Mouse (Mus musculus) forebrain, embryonic 14.5 days (tissue): ENCODE results near the gene Ilf2. TPM values are rescaled to one million over a fixed set of nuclear protein-coding genes. Genes with fewer than 3 reads are reported as not detected.

ENCODE experiments used
- ATAC-seq: fragments of 200-750 bp; cut with Nextera tagmentation; 2 replicates; pipeline ENCODE4 v1.8.0; 2017; ENCODE audit warnings: mild to moderate bottlenecking, moderate library complexity
- DNase-seq: peaks from one replicate; pipeline ENCODE4 v3.0.0-alpha.2; 2015; ENCODE audit warnings: low spot score
- H3K27ac ChIP-seq: fragments of 300-500 bp; sonication (generic); 2 replicates; pipeline ENCODE4 v1.5.1; 2014; ENCODE audit warnings: low read depth, mild to moderate bottlenecking, control low read depth, low read length, moderate library complexity
- H3K27me3 ChIP-seq: fragments of 300-500 bp; sonication (generic); replicated peaks from 2 replicates; pipeline ENCODE4 v1.6.1; 2014; ENCODE audit warnings: low read length, control low read depth, mixed read lengths; ENCODE audit not compliant: control insufficient read depth, insufficient read depth
- H3K36me3 ChIP-seq: fragments of 300-500 bp; sonication (generic); 2 replicates; pipeline ENCODE4 v1.6.1; 2014; ENCODE audit warnings: low read length, control low read depth; ENCODE audit not compliant: control insufficient read depth, insufficient read depth
- H3K4me1 ChIP-seq: fragments of 300-500 bp; sonication (generic); 2 replicates; pipeline ENCODE4 v1.6.1; 2014; ENCODE audit warnings: antibody characterized with exemption, low read length, control low read depth; ENCODE audit not compliant: control insufficient read depth, insufficient read depth
- H3K4me2 ChIP-seq: fragments of 300-500 bp; sonication (generic); 2 replicates; pipeline ENCODE4 v1.6.1; 2014; ENCODE audit warnings: mild to moderate bottlenecking, control low read depth, low read length
- H3K4me3 ChIP-seq: fragments of 300-500 bp; sonication (generic); 2 replicates; pipeline ENCODE4 v1.5.1; 2014; ENCODE audit warnings: low read depth, low read length, control low read depth
- H3K9ac ChIP-seq: fragments of 300-500 bp; sonication (generic); 2 replicates; pipeline ENCODE4 v1.6.1; 2014; ENCODE audit warnings: mild to moderate bottlenecking, low read length, control low read depth, moderate library complexity
- H3K9me3 ChIP-seq: fragments of 300-500 bp; sonication (generic); replicated peaks from 2 replicates; pipeline ENCODE4 v1.6.1; 2016; ENCODE audit warnings: low read length, control low read depth, mixed read lengths; ENCODE audit not compliant: control insufficient read depth
- WGBS: fragments of 180-500 bp; shearing (Covaris S2); extraction: QIAGEN DNeasy Blood & Tissue Kit; methylation state at CpG from one replicate; pipeline ENCODE4 v1.1.7; 2014; 5-methylcytosine and 5-hydroxymethylcytosine counted together
- polyA plus RNA-seq: library from polyadenylated mRNA; unstranded; fragments of >200 nt; fragmentation: Nextera tagmentation; extraction: Ambion mirVana; gene quantifications from 2 replicates; pipeline ENCODE4 v1.2.1, GENCODE M21; 2014

Gene Ilf2
- polyA plus RNA-seq, 1 experiment from 2014 or later, result 266 TPM

- H3K9ac ChIP-seq, result no peak overlapping the region
- no peaks in the 10 kb centered on the region for H3K9me3 ChIP-seq
- H3K4me1 ChIP-seq, result peaks cover 8% of the 10 kb centered on the region
- ATAC-seq (no peak), DNase-seq (no peak)
- no peak overlapping the region for H3K4me3 ChIP-seq
- no peak overlapping the region for H3K4me2 ChIP-seq
- H3K27ac ChIP-seq, result no peak overlapping the region
- no peaks in the 10 kb centered on the region for H3K27me3 ChIP-seq
- H3K36me3 ChIP-seq, result no peaks in the 10 kb centered on the region
- 82% methylated on average over 4 of the region's 4 CpGs for WGBS
Observed at GRCm38 (mm10) chr3:90437131-90437530, 38.8 kb upstream of the Ilf2 start.

DNA sequence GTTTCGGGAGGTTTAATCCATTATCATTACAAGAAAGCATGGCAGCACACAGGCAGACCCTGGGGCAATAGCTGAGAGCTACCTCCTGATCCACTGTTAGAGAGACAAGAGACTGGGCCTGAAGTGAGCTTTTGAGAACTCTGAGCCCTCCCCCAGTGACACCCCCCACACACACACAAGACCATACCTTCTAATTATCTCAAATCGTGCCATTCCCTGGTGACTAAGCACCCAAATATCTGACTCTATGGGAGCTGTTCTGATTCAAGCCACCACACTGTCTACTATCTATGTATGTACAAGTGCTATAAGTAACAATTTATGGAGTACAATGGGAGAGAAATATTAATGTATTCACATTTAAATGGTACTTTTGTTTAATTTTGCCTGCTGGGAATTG is 35.2 kb upstream of the Ilf2 start:
- no peak overlapping the region for H3K9ac ChIP-seq
- no peak for DNase-seq
- WGBS, result 88% methylated on average over 2 of the region's 2 CpGs
- H3K9me3 ChIP-seq, result no peaks in the 10 kb centered on the region
- no peak overlapping the region for H3K4me3 ChIP-seq
- no peaks in the 10 kb centered on the region for H3K4me1 ChIP-seq
- no peaks in the 10 kb centered on the region for H3K27me3 ChIP-seq
- H3K4me2 ChIP-seq, result no peak overlapping the region
- H3K27ac ChIP-seq, result no peak overlapping the region
- H3K36me3 ChIP-seq, result no peaks in the 10 kb centered on the region
- ATAC-seq, result no peak

- H3K27me3 ChIP-seq, result no peaks in the 10 kb centered on the region
- no peak for ATAC-seq
- no peak overlapping the region for H3K4me2 ChIP-seq
- 82% methylated on average over 3 of the region's 3 CpGs for WGBS
- H3K36me3 ChIP-seq, result no peaks in the 10 kb centered on the region
- H3K9me3 ChIP-seq, result no peaks in the 10 kb centered on the region
- no peak overlapping the region for H3K27ac ChIP-seq
- DNase-seq, result no peak
- peaks cover 3% of the 10 kb centered on the region; the same call in 1 of the 2 replicates for H3K4me1 ChIP-seq
- no peak overlapping the region for H3K4me3 ChIP-seq
- no peak overlapping the region for H3K9ac ChIP-seq
Observed at GRCm38 (mm10) chr3:90443977-90444376, 31.9 kb upstream of the Ilf2 start.

DNA sequence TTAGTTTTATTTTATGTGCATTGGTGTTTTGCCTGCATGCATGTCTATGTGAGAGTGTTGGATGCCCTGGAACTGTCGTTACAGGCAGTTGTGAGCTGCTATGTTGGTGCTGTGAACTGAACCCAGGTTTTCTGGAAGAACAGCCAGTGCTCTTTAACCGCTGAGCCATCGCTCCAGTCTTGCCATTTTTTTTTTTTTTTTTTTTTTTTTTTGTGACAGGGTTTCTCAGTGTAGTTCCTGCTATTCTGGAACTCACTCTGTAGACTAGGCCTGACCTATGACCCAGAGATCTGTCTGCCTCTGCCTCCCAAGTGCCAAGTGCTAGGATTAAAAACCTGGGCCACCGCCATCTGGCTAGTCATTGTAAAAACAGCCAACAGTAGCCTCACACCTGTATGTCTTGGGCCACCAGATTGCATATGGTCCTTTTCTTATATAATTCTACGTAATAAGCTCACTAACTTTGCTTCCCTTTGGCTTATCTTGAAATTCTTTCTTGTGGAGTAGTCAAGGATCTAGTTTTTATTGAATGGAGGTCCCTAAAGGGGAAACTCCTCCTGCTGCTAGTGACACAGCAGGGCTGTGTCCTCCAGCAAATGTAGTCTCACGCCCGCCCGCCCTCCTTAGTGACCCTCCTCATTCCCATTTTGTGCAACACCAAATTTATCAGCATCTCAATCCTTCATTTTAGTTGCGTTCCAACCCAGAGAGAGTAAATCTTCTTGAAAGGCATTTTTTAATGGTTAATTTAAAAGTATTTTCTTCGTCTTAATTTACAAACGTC is 30.3 kb upstream of the Ilf2 start:
- no peak overlapping the region for H3K4me3 ChIP-seq
- no peaks in the 10 kb centered on the region for H3K36me3 ChIP-seq
- no peak for DNase-seq
- no peak overlapping the region for H3K9ac ChIP-seq
- peaks cover 3% of the 10 kb centered on the region; the same call in 1 of the 2 replicates for H3K4me1 ChIP-seq
- ATAC-seq, result no peak
- no peaks in the 10 kb centered on the region for H3K9me3 ChIP-seq
- no peaks in the 10 kb centered on the region for H3K27me3 ChIP-seq
- peak overlapping the region; percentile 59 for H3K4me2 ChIP-seq
- no peak overlapping the region for H3K27ac ChIP-seq
- 67% methylated on average over 11 of the region's 11 CpGs for WGBS

DNA sequence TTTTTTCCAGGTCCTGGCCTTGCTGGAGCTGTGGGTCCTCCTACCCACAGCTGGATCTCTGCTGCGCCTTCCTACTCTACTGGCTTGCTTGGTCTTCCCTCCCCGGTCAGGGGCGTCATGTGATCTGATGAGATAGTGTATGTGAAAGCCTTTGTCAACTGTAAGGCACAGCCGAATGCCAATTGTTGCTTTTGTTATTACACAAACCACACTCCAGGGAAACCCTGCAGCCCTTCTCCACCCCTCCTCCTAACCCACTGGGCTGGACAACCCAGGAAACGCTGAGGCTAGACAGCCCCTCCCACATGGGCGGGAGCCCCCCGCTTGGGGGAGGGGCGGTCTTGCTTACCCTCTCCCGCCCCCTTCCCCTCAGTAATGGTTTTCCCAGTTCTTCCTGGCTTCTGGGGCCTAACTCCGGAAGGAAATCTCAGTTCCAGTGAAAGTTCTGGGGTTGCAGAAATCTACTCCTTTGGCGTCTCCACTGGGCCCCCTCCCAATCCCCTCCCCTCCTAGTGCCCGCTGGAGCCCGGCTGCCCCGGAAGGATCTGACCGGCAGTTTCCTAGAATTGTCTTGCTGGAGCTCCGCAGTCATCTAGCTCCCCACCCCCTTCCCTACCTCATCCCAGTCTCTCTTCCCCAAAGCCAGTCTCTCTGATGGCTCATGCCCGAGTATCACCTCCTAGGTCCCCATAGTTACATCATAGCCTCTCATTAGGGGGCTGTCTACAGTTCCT is 29.4 kb upstream of the Ilf2 start:
- Histone ChIP-seq H3K36me3 (no peaks in the 10 kb centered on the region), H3K4me2 (peak overlapping the region; percentile 59), H3K9me3 (no peaks in the 10 kb centered on the region), H3K4me3 (peak overlapping the region; percentile 29), H3K27ac (peak overlapping the region; percentile 80), H3K27me3 (no peaks in the 10 kb centered on the region), H3K9ac (peak overlapping the region; percentile 58), H3K4me1 (peaks cover 3% of the 10 kb centered on the region; the same call in 1 of the 2 replicates)
- peak; percentile 95 for ATAC-seq
- 2% methylated on average over 17 of the region's 17 CpGs for WGBS
- peak; percentile 91 for DNase-seq

DNA sequence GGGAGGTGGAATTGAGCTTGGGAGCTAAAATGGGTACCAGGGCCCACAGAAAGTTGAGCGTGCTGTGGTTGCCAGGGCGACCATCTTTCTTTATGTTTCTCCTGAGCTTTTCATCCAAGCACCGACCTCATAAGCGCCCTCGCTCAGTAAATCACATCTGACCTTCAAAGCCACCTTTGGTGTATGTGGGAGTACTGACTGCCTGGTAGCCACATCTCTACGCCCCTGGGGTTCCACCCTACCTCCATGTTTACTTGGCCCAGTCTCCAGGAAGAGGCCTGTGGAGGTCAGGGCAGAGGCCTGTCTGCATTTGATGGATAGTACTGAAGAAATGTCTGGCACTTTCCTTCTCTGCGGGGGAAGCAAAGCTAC is 28.8 kb upstream of the Ilf2 start:
- 37% methylated on average over 7 of the region's 7 CpGs for WGBS
- Histone ChIP-seq H3K4me2 (peak overlapping the region; percentile 59), H3K27me3 (no peaks in the 10 kb centered on the region), H3K27ac (peak overlapping the region; percentile 80), H3K4me1 (peaks cover 3% of the 10 kb centered on the region; the same call in 1 of the 2 replicates), H3K9me3 (no peaks in the 10 kb centered on the region), H3K4me3 (no peak overlapping the region), H3K9ac (peak overlapping the region; percentile 58; the same call in 1 of the 2 replicates), H3K36me3 (no peaks in the 10 kb centered on the region)
- ATAC-seq (no peak; the same call in 1 of the 2 replicates), DNase-seq (peak; percentile 25)

- Histone ChIP-seq H3K36me3 (no peaks in the 10 kb centered on the region), H3K27me3 (no peaks in the 10 kb centered on the region), H3K4me1 (peaks cover 3% of the 10 kb centered on the region; the same call in 1 of the 2 replicates), H3K27ac (no peak overlapping the region), H3K4me3 (no peak overlapping the region), H3K9me3 (no peaks in the 10 kb centered on the region), H3K4me2 (no peak overlapping the region), H3K9ac (no peak overlapping the region)
- DNase-seq (no peak), ATAC-seq (no peak)
- 13% methylated on average over 6 of the region's 6 CpGs for WGBS
Observed at GRCm38 (mm10) chr3:90448626-90449025, 27.3 kb upstream of the Ilf2 start.

GRCm38 (mm10) chr3:90450874-90451273 is 25.1 kb upstream of the Ilf2 start:
- Histone ChIP-seq H3K4me1 (peaks cover 3% of the 10 kb centered on the region; the same call in 1 of the 2 replicates), H3K9ac (0 out of 2 replicates have a peak overlapping the region, but pooled peaks have one; percentile 17), H3K9me3 (no peaks in the 10 kb centered on the region), H3K27ac (no peak overlapping the region), H3K36me3 (no peaks in the 10 kb centered on the region), H3K4me2 (no peak overlapping the region), H3K27me3 (no peaks in the 10 kb centered on the region), H3K4me3 (no peak overlapping the region)
- DNase-seq (no peak), ATAC-seq (no peak)
- 45% methylated on average over 12 of the region's 12 CpGs for WGBS
